Mouse (Mus musculus) spleen, postnatal 10 days (tissue): ENCODE measurements around the gene 4932438H23Rik.

ENCODE experiments used
- DNase-seq, 2 experiments: peaks; one replicate each; pipeline ENCODE4 v3.0.0; 2021 to 2022; ENCODE audit warnings: low spot score in 2 of 2

Gene 4932438H23Rik

GRCm38 (mm10) chr16:91057261-91057660 lies 37.7 kb downstream of the 4932438H23Rik start:
- no peak for DNase-seq

GRCm38 (mm10) chr16:91056043-91056821 lies 38.7 kb downstream of the 4932438H23Rik start:
- no peak for DNase-seq

GRCm38 (mm10) chr16:91055150-91055549 lies 39.8 kb downstream of the 4932438H23Rik start:
- DNase-seq, result no peak

GRCm38 (mm10) chr16:91053599-91053998 lies 41.3 kb downstream of the 4932438H23Rik start:
- DNase-seq, result no peak

- DNase-seq, result peak; percentile 37 to 75
Observed at GRCm38 (mm10) chr16:91045511-91045910, 49.4 kb downstream of the 4932438H23Rik start.

GRCm38 (mm10) chr16:91044270-91045182 lies 50.4 kb downstream of the 4932438H23Rik start, which contains the start of gene Paxbp1:
Paxbp1 (minus strand) TSS chr16:91044543.
- DNase-seq, result peak; percentile 99

GRCm38 (mm10) chr16:91043461-91044248 lies 51.3 kb downstream of the 4932438H23Rik start:
- peak; percentile 64 to 73 for DNase-seq

GRCm38 (mm10) chr16:91042640-91043039 lies 52.3 kb downstream of the 4932438H23Rik start:
- DNase-seq, result no peak

GRCm38 (mm10) chr16:91035866-91036265 lies 59.1 kb downstream of the 4932438H23Rik start:
- DNase-seq, result no peak

- no peak for DNase-seq
Observed at GRCm38 (mm10) chr16:91030751-91031150, 64.2 kb downstream of the 4932438H23Rik start.

GRCm38 (mm10) chr16:91029901-91030300 lies 65.0 kb downstream of the 4932438H23Rik start:
- DNase-seq, result no peak

GRCm38 (mm10) chr16:91029161-91029743 lies 65.7 kb downstream of the 4932438H23Rik start:
- no peak for DNase-seq

- DNase-seq, result no peak
Observed at GRCm38 (mm10) chr16:91026290-91026689, 68.6 kb downstream of the 4932438H23Rik start.

- DNase-seq, result peak in 1 of 2 experiments; percentile 68
Observed at GRCm38 (mm10) chr16:91023384-91023783, 71.5 kb downstream of the 4932438H23Rik start.

GRCm38 (mm10) chr16:91020842-91021483 lies 74.0 kb downstream of the 4932438H23Rik start:
- no peak for DNase-seq

- DNase-seq, result no peak
Observed at GRCm38 (mm10) chr16:91019476-91019875, 75.4 kb downstream of the 4932438H23Rik start.

GRCm38 (mm10) chr16:91015761-91016160 lies 79.2 kb downstream of the 4932438H23Rik start:
- no peak for DNase-seq

GRCm38 (mm10) chr16:91011847-91012246 lies 83.1 kb downstream of the 4932438H23Rik start:
- DNase-seq, result no peak

- DNase-seq, result peak; percentile 85 to 93
Observed at GRCm38 (mm10) chr16:91011021-91011683, 83.8 kb downstream of the 4932438H23Rik start, which contains the start of gene Synj1. Synj1 (minus strand) TSS chr16:91011308.

GRCm38 (mm10) chr16:91010581-91011020 lies 84.3 kb downstream of the 4932438H23Rik start:
- DNase-seq, result peak in 1 of 2 experiments; percentile 81
